Mouse (Mus musculus) forebrain, embryonic 11.5 days (tissue): ENCODE data around the gene Fam136a. TPM values are rescaled to one million over a fixed set of nuclear protein-coding genes. Genes with fewer than 3 reads are reported as not detected.

Experiments
- ATAC-seq: fragments of 200-750 bp; cut with Nextera tagmentation; replicated peaks from 2 replicates; pipeline ENCODE4 v1.8.0; 2017; ENCODE audit warnings: moderate TSS enrichment; ENCODE audit not compliant: low FRiP score
- DNase-seq: peaks from one replicate; pipeline ENCODE4 v3.0.0-alpha.2; 2017; ENCODE audit warnings: low spot score
- H3K27ac ChIP-seq: fragments of 300-500 bp; sonication (generic); 2 replicates; pipeline ENCODE4 v1.5.1; 2014; ENCODE audit warnings: low read depth, low read length
- H3K27me3 ChIP-seq: fragments of 300-500 bp; sonication (generic); 2 replicates; pipeline ENCODE4 v1.6.1; 2014; ENCODE audit warnings: mild to moderate bottlenecking, low read length, mixed read lengths; ENCODE audit not compliant: control insufficient read depth, insufficient read depth
- H3K36me3 ChIP-seq: fragments of 300-500 bp; sonication (generic); 2 replicates; pipeline ENCODE4 v1.6.1; 2014; ENCODE audit warnings: mild to moderate bottlenecking, low read length, moderate library complexity, mixed read lengths; ENCODE audit not compliant: control insufficient read depth, insufficient read depth
- H3K4me1 ChIP-seq: fragments of 300-500 bp; sonication (generic); replicated peaks from 2 replicates; pipeline ENCODE4 v1.6.1; 2014; ENCODE audit warnings: low read length, mixed read lengths; ENCODE audit not compliant: control insufficient read depth, insufficient read depth
- H3K4me2 ChIP-seq: fragments of 300-500 bp; sonication (generic); 2 replicates; pipeline ENCODE4 v1.6.1; 2014; ENCODE audit warnings: low read depth, mild to moderate bottlenecking, low read length, moderate library complexity, mixed read lengths; ENCODE audit not compliant: severe bottlenecking
- H3K4me3 ChIP-seq: fragments of 300-500 bp; sonication (generic); 2 replicates; pipeline ENCODE4 v1.5.1; 2014; ENCODE audit warnings: low read depth, low read length
- H3K9ac ChIP-seq: fragments of 300-500 bp; sonication (generic); 2 replicates; pipeline ENCODE4 v1.6.1; 2014; ENCODE audit warnings: low read length
- H3K9me3 ChIP-seq: fragments of 300-500 bp; sonication (generic); 2 replicates; pipeline ENCODE4 v1.6.1; 2016; ENCODE audit warnings: low read length, mixed read lengths; ENCODE audit not compliant: control insufficient read depth
- WGBS: fragments of 180-500 bp; shearing (Covaris S2); extraction: QIAGEN DNeasy Blood & Tissue Kit; methylation state at CpG from one replicate; pipeline ENCODE4 v1.1.7; 2014; 5-methylcytosine and 5-hydroxymethylcytosine counted together
- polyA plus RNA-seq: library from polyadenylated mRNA; unstranded; fragments of >200 nt; fragmentation: Nextera tagmentation; extraction: Ambion mirVana; gene quantifications from 2 replicates; pipeline ENCODE4 v1.2.1, GENCODE M21; 2014

Gene Fam136a
- polyA plus RNA-seq, 1 experiment from 2014 or later = 164 TPM

- ATAC-seq (peak; percentile 95), DNase-seq (peak; percentile 93)
- Histone ChIP-seq H3K9ac (peak within 1 kb of the TSS; percentile 79), H3K27ac (peak within 1 kb of the TSS; percentile 81), H3K36me3 (peaks cover 8% of the 10 kb centered on the region; the same call in 1 of the 2 replicates), H3K4me1 (no peaks in the 10 kb centered on the region), H3K9me3 (no peaks in the 10 kb centered on the region), H3K4me2 (peak within 1 kb of the TSS; percentile 79), H3K27me3 (no peaks in the 10 kb centered on the region), H3K4me3 (peak within 1 kb of the TSS; percentile 73)
- under 1% methylated on average over 51 of the region's 51 CpGs for WGBS
Measured at GRCm38 (mm10) chr6:86396581-86397256, 31.3 kb downstream of the Fam136a start, which contains the start of gene Pcyox1. Pcyox1 (minus strand) TSS chr6:86397154.

GRCm38 (mm10) chr6:86397257-86397980, 32.0 kb downstream of the Fam136a start:
- no peak for ATAC-seq
- no peaks in the 10 kb centered on the region for H3K9me3 ChIP-seq
- H3K4me2 ChIP-seq = peak overlapping the region; percentile 79
- no peak for DNase-seq
- H3K9ac ChIP-seq = peak overlapping the region; percentile 79
- H3K4me3 ChIP-seq = peak overlapping the region; percentile 73
- peaks cover 4% of the 10 kb centered on the region; the same call in 1 of the 2 replicates for H3K36me3 ChIP-seq
- 8% methylated on average over 14 of the region's 14 CpGs for WGBS
- no peaks in the 10 kb centered on the region for H3K4me1 ChIP-seq
- no peak overlapping the region for H3K27ac ChIP-seq
- no peaks in the 10 kb centered on the region for H3K27me3 ChIP-seq

DNA sequence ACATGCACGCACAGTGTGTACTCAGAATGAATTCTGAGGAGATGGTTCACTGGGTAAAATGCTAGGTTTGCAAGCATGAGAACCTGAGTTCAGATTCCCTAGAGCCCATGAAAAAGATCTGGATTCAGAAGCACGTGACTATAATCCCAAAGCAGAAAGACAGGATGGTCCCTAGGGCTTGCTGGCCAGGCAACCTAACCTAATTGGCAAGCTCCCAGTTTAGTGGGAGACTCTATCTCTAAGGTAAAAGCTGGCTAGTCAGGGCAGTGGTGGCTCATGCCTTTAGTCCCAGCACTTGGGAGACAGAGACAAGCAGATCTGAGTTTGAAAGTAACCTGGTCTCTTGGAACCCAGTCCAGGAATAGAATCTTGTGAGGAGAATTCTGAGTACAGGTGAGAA, 33.5 kb downstream of the Fam136a start:
- H3K9ac ChIP-seq = no peak overlapping the region
- H3K4me3 ChIP-seq = no peak overlapping the region
- H3K4me2 ChIP-seq = no peak overlapping the region
- no peaks in the 10 kb centered on the region for H3K9me3 ChIP-seq
- ATAC-seq (no peak), DNase-seq (no peak)
- no peaks in the 10 kb centered on the region for H3K36me3 ChIP-seq
- 86% methylated on average over 2 of the region's 2 CpGs for WGBS
- no peaks in the 10 kb centered on the region for H3K4me1 ChIP-seq
- H3K27ac ChIP-seq = no peak overlapping the region
- no peaks in the 10 kb centered on the region for H3K27me3 ChIP-seq

GRCm38 (mm10) chr6:86399995-86400394, 34.5 kb downstream of the Fam136a start:
- Histone ChIP-seq H3K27ac (no peak overlapping the region), H3K4me1 (no peaks in the 10 kb centered on the region), H3K9me3 (no peaks in the 10 kb centered on the region), H3K9ac (no peak overlapping the region), H3K27me3 (no peaks in the 10 kb centered on the region), H3K36me3 (no peaks in the 10 kb centered on the region), H3K4me3 (no peak overlapping the region), H3K4me2 (no peak overlapping the region)
- DNase-seq (no peak), ATAC-seq (no peak)
- 87% methylated on average over 2 of the region's 2 CpGs for WGBS

- H3K4me1 ChIP-seq = no peaks in the 10 kb centered on the region
- DNase-seq (peak; percentile 75), ATAC-seq (no peak)
- no peak overlapping the region for H3K27ac ChIP-seq
- H3K36me3 ChIP-seq = no peaks in the 10 kb centered on the region
- peak overlapping the region; percentile 37; the same call in 1 of the 2 replicates for H3K4me2 ChIP-seq
- H3K4me3 ChIP-seq = no peak overlapping the region
- H3K27me3 ChIP-seq = no peaks in the 10 kb centered on the region
- 5% methylated on average over 9 of the region's 9 CpGs for WGBS
- H3K9ac ChIP-seq = peak overlapping the region; percentile 14; the same call in 1 of the 2 replicates
- no peaks in the 10 kb centered on the region for H3K9me3 ChIP-seq
Measured at GRCm38 (mm10) chr6:86400972-86401371, 35.5 kb downstream of the Fam136a start.

- Histone ChIP-seq H3K9ac (no peak overlapping the region), H3K4me2 (peak overlapping the region; percentile 28; the same call in 1 of the 2 replicates), H3K9me3 (no peaks in the 10 kb centered on the region), H3K27me3 (no peaks in the 10 kb centered on the region), H3K27ac (no peak overlapping the region), H3K4me3 (peak overlapping the region; percentile 82), H3K4me1 (no peaks in the 10 kb centered on the region; the same call in 1 of the 2 replicates), H3K36me3 (no peaks in the 10 kb centered on the region)
- no peak for ATAC-seq
- DNase-seq = no peak
- WGBS = 39% methylated on average over 12 of the region's 12 CpGs
Measured at GRCm38 (mm10) chr6:86402681-86403607, 37.5 kb downstream of the Fam136a start.

DNA sequence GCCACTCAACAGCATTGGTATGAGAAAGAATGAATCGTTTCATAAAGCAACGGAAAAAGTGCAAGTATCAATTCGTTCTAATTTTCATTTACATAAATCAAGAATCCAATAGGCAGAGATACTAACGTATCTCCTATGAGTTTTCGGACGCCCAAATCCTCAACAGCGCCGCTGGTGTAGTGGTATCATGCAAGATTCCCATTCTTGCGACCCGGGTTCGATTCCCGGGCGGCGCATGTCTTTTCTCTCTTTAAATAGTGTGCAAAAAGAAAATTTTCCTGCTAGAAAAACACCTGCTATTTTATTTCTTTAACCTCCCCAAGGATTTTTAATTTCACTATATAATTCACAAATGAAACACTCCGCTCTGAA, 38.3 kb downstream of the Fam136a start:
- Histone ChIP-seq H3K36me3 (no peaks in the 10 kb centered on the region), H3K27ac (peak overlapping the region; percentile 100), H3K4me1 (no peaks in the 10 kb centered on the region; the same call in 1 of the 2 replicates), H3K9me3 (no peaks in the 10 kb centered on the region), H3K4me2 (peak overlapping the region; percentile 75; the same call in 1 of the 2 replicates), H3K9ac (peak overlapping the region; percentile 100), H3K4me3 (peak overlapping the region; percentile 82), H3K27me3 (no peaks in the 10 kb centered on the region)
- DNase-seq = peak; percentile 93
- ATAC-seq = peak; percentile 75
- 1% methylated on average over 15 of the region's 15 CpGs for WGBS
